Mouse (Mus musculus) lung, adult 2 months (tissue): Measurements from ENCODE around the gene Mblac1. TPM values are rescaled to one million over a fixed set of nuclear protein-coding genes. Genes with fewer than 3 reads are reported as not detected.

Source experiments
- DNase-seq: peaks from one replicate; pipeline ENCODE4 v3.0.0; 2022
- H3K4me1 ChIP-seq: fragments of 200-500 bp; 2 replicates; pipeline ENCODE4 v1.6.1; 2011; ENCODE audit warnings: low read length; ENCODE audit not compliant: control insufficient read depth, insufficient read depth
- H3K4me3 ChIP-seq: fragments of 200-500 bp; replicated peaks from 2 replicates; pipeline ENCODE3; 2011; ENCODE audit warnings: low read depth, mild to moderate bottlenecking, control low read depth, low read length; ENCODE audit errors: extremely low read depth
- CTCF ChIP-seq: fragments of 200-500 bp; IDR thresholded peaks from 2 replicates; pipeline ENCODE4 v1.5.1; 2011; ENCODE audit warnings: mild to moderate bottlenecking, low read length, control low read depth; ENCODE audit not compliant: insufficient read depth
- POLR2A ChIP-seq: fragments of 200-500 bp; IDR thresholded peaks from 2 replicates; pipeline ENCODE4 v1.6.1; 2011; ENCODE audit warnings: low read depth, mild to moderate bottlenecking, control low read depth, low read length, borderline replicate concordance; ENCODE audit errors: extremely low read depth
- WGBS: fragments of 180-500 bp; shearing (Covaris S2); methylation state at CpG from one replicate; pipeline ENCODE4 v1.1.7; 2018; 5-methylcytosine and 5-hydroxymethylcytosine counted together
- polyA plus RNA-seq: library from polyadenylated mRNA; depleted of rRNA; stranded (reverse); fragments of >200 nt; gene quantifications from 2 replicates; pipeline ENCODE4 v1.2.3, GENCODE M21; 2012; rRNA removed

Gene Mblac1
- polyA plus RNA-seq, 1 experiment, result 5.0 TPM

DNA sequence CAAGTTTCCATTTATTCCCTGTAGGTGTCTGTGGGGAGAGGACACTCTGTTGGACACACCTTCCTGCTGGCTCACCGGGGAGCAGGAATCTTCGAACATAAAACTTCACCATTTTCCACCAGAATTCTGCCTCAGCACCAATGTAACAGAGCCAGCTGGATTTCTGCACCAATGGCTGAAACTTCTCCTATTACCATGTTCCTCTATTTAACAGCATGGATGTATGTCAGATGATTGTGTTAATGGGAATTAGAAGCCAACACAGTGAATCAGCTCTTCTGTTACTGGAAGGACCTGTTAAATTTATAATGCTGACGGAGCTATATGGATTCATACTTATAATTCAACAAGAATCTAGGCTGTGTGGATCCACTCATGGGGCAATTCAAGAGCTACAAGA is 35.4 kb downstream of the Mblac1 start:
- TF ChIP-seq CTCF, result no peak
- TF ChIP-seq POLR2A, result no peak
- no peaks in the 10 kb centered on the region for H3K4me1 ChIP-seq
- no peak for DNase-seq
- no peak overlapping the region for H3K4me3 ChIP-seq
- WGBS, result 75% methylated on average over 3 of the region's 3 CpGs

DNA sequence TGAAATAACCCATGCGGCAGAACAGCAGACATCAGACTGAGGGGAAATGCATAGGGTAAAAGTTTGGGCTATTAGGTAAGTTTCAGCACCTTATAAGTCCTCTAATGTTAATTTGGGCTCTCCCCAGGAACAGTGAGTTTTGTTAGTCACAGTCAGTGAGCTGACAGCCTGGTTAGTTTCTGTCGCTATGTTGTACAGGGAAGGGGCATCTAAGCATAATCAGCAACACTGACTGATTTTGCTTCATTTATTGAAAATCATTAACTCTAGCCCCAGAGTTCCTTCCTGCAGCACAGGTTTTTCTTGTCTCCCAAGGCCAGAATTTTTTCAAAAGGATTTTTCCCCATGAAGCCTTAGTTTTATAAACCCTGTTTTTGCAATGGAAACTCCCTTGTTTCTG is 39.7 kb downstream of the Mblac1 start:
- TF ChIP-seq CTCF, result no peak
- no peak for TF ChIP-seq POLR2A
- DNase-seq, result no peak
- WGBS, result 86% methylated on average over 2 of the region's 2 CpGs
- Histone ChIP-seq H3K4me3 (no peak overlapping the region), H3K4me1 (no peaks in the 10 kb centered on the region)

DNA sequence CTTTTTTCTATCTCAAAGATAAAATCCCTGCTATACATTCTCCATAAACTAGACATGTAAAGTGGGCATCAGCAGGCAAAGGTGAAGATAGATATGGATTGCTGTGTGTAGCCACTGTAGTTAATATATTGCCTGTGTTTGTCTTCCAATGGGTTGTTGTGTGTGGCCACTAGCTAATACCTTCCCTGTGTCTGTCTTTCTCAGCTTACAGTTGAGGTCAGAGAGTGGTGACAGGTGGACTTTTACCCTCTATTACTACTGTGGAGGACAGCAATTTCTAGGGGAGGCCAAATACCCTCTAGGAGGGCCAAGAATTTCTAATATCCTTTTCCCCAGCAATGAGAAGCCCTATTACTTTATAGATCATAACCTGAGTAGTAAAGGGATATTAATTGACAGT is 40.1 kb downstream of the Mblac1 start:
- no peak for DNase-seq
- Histone ChIP-seq H3K4me3 (no peak overlapping the region), H3K4me1 (no peaks in the 10 kb centered on the region)
- TF ChIP-seq CTCF (no peak), POLR2A (no peak)

DNA sequence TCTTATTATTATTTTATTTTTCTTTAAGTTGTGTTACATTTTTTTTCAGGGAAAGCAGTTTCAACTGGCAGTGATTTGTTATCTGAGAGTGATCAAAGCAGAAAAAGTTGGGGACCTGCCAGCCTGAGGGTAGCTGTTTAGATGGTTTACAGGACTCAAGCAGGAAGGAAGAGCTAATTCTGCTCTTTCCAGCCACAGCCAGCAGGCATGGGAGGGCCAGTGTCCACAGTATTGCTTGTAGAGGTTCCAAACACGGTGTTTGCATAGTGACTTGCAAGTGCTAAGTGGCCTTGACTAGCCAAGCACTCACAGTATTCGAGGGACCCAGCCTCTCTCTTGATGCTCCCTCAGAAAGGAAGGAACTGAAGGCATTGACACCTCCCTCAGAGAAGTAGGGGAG is 47.4 kb downstream of the Mblac1 start:
- no peak for TF ChIP-seq POLR2A
- no peak for TF ChIP-seq CTCF
- DNase-seq, result no peak
- Histone ChIP-seq H3K4me3 (no peak overlapping the region), H3K4me1 (no peaks in the 10 kb centered on the region)
- WGBS, result 8% methylated on average over 2 of the region's 2 CpGs

Other genes with a start within 250 kb of the Mblac1 start
- 0.03 and 0.33 TPM in 2 replicates for gene Gjc3, start 231.2 kb upstream of the Mblac1 start, polyA plus RNA-seq
- gene Azgp1, start 212.8 kb upstream of the Mblac1 start, polyA plus RNA-seq, result 1.1 and 1.2 TPM in 2 replicates
- gene Smok3a, start 173.1 kb upstream of the Mblac1 start, polyA plus RNA-seq, result not detected in 2 replicates
- gene Smok3b, start 172.9 kb upstream of the Mblac1 start, polyA plus RNA-seq, result not detected in 2 replicates
- not detected in 2 replicates for gene Smok3c, start 141.1 kb upstream of the Mblac1 start, polyA plus RNA-seq
- 4.0 and 5.9 TPM in 2 replicates for gene Zkscan1, start 109.2 kb upstream of the Mblac1 start, polyA plus RNA-seq
- gene Zscan21, start 77.4 kb upstream of the Mblac1 start, polyA plus RNA-seq, result 5.8 and 8.3 TPM in 2 replicates
- gene Zfp113, start 38.6 kb upstream of the Mblac1 start, polyA plus RNA-seq, result 2.7 and 3.5 TPM in 2 replicates
- gene Cops6, start 33.2 kb upstream of the Mblac1 start, polyA plus RNA-seq, result 47.7 and 59.9 TPM in 2 replicates
- 28.4 and 40.3 TPM in 2 replicates for gene Ap4m1, start 22.3 kb upstream of the Mblac1 start, polyA plus RNA-seq
- gene Mcm7, start 21.9 kb upstream of the Mblac1 start, polyA plus RNA-seq, result 16.9 and 22.1 TPM in 2 replicates
- 48.4 and 52.6 TPM in 2 replicates for gene Taf6, start 6.9 kb upstream of the Mblac1 start, polyA plus RNA-seq
- 3.6 and 8.6 TPM in 2 replicates for gene Cnpy4, start 6.8 kb upstream of the Mblac1 start, polyA plus RNA-seq
- gene Nxpe5, start 31.6 kb downstream of the Mblac1 start, polyA plus RNA-seq, result 0.34 and 0.57 TPM in 2 replicates
- gene Lamtor4, start 61.2 kb downstream of the Mblac1 start, polyA plus RNA-seq, result 131 and 156 TPM in 2 replicates
- 49.4 and 50.8 TPM in 2 replicates for gene BC037034, start 69.7 kb downstream of the Mblac1 start, polyA plus RNA-seq
- gene Gal3st4, start 78.5 kb downstream of the Mblac1 start, polyA plus RNA-seq, result 0.74 and 1.5 TPM in 2 replicates
- gene Gm43720, start 85.6 kb downstream of the Mblac1 start, polyA plus RNA-seq, result 0.01 TPM in 1 of 2 replicates, not detected in the other
- gene Gpc2, start 85.7 kb downstream of the Mblac1 start, polyA plus RNA-seq, result 4.1 and 6.5 TPM in 2 replicates
- 0.19 and 0.59 TPM in 2 replicates for gene Stag3, start 85.9 kb downstream of the Mblac1 start, polyA plus RNA-seq
- 0.36 and 0.60 TPM in 2 replicates for gene Pvrig, start 147.6 kb downstream of the Mblac1 start, polyA plus RNA-seq
- gene Zfp157, start 247.2 kb downstream of the Mblac1 start, polyA plus RNA-seq, result 3.3 and 5.2 TPM in 2 replicates